Comparison of ENCODE assay signal across 9 mouse cellular contexts in genomic region chr7:44383980-44384715, GRCm38 (mm10). TPM values are rescaled to one million over a fixed set of nuclear protein-coding genes. Genes with fewer than 3 reads are reported as not detected.
DNase-seq lines count a peak whose midpoint lies in the region; ATAC-seq lines count a peak whose summit lies in the region.
"Had no signal": no experiment of that assay in that cellular context is flagged by ENCODE, and none has a peak within 500 bp of the region (broad histone marks: within the 10 kb centered on the region; RNA-seq: fewer than 3 reads in every experiment).

TSS of gene Syt3 (plus strand) at chr7:44384102.

- H3K27ac ChIP-seq in intestine, embryonic 16.5 days (ENCODE audit: low read length), result no peak within 1 kb of the TSS

- peak within 1 kb of the TSS; percentile 48 for H3K4me3 ChIP-seq in intestine, embryonic 16.5 days (ENCODE audit: low read length)

- H3K9ac ChIP-seq in intestine, embryonic 16.5 days (ENCODE audit: low read depth, low read length), result peak within 1 kb of the TSS; percentile 68

- peak within 1 kb of the TSS; percentile 88 for H3K4me2 ChIP-seq in intestine, embryonic 16.5 days (ENCODE audit: low read depth, low read length)

- peaks cover 16% of the 10 kb centered on the region; the same call in 1 of the 2 replicates for H3K27me3 ChIP-seq in intestine, embryonic 16.5 days (replicated peaks; ENCODE audit: control insufficient read depth, insufficient read depth, low read length)

- ATAC-seq in intestine, embryonic 16.5 days, result peak; percentile 90
- ATAC-seq in megakaryocyte-erythroid progenitor cell, adult 5-6 weeks (replicated peaks; ENCODE audit: low FRiP score, low TSS enrichment, poor library complexity, severe bottlenecking), result peak; percentile 59; the same call in 1 of the 2 replicates

- H3K4me1 ChIP-seq in intestine, embryonic 16.5 days (ENCODE audit: control insufficient read depth, insufficient read depth, low read length), result peaks cover 3% of the 10 kb centered on the region; the same call in 1 of the 2 replicates

- intact Hi-C loops in left cerebral cortex, postnatal 25 days (cut with DNase I), result loop anchor here (10.0 kb wide), 1 partner anchor 261 kb away; no protein-coding TSS in a partner anchor

- H3K36me3 ChIP-seq in intestine, embryonic 16.5 days (ENCODE audit: control insufficient read depth, insufficient read depth, low read length), result no peaks in the 10 kb centered on the region

- 1% methylated on average over 18 of the region's 33 CpGs for whole genome bisulfite sequencing in intestine, embryonic 16.5 days

- no peaks in the 10 kb centered on the region for H3K9me3 ChIP-seq in intestine, embryonic 16.5 days (ENCODE audit: control insufficient read depth, low read length)

- DNase-seq in ovary, postnatal 10 days (ENCODE audit: low spot score), result peak; percentile 24
- no peak for DNase-seq in ovary, adult 18-20 months (ENCODE audit: low spot score)
- DNase-seq in embryo, embryonic 10.5 days (ENCODE audit: low spot score), result peak; percentile 87
- DNase-seq in gastrocnemius, postnatal 25 days, result peak; percentile 46
- peak; percentile 85 to 90 for DNase-seq in left cerebral cortex, postnatal 25 days (ENCODE audit: low spot score in 2 of 2)
- DNase-seq in right cerebral cortex, postnatal 36 days (ENCODE audit: low spot score in 2 of 2), result peak; percentile 76 to 82

RNA-seq across cellular contexts. Expression of gene Syt3, which starts in this region (rescaled TPM):
- total RNA-seq in gastrocnemius, postnatal 25 days (2021), result 1 to 10 TPM; 1.1 to 1.8 TPM
- polyA plus RNA-seq in intestine, embryonic 16.5 days (2015; fragmentation: Nextera tagmentation; extraction: Ambion mirVana), result 0.82 and 1.2 TPM in 2 replicates
- 10 to 100 TPM; 60.0 to 65.0 TPM for total RNA-seq in left cerebral cortex, postnatal 25 days (2021)
- not detected in 2 replicates for total RNA-seq in megakaryocyte-erythroid progenitor cell, adult 5-6 weeks (2014; fragmentation: Nextera tagmentation)
- total RNA-seq in megakaryocyte-erythroid progenitor cell, adult 5-6 weeks (2017), result 0.61 TPM in 1 of 2 replicates, not detected in the other
- polyA plus RNA-seq: C2C12 had no signal

Comparison
In these comparisons a context has a peak if more than half of its experiments do, and no peak if none do; other contexts are left out.
1. RNA of gene Syt3 (total RNA-seq): 60.0 to 65.0 TPM in left cerebral cortex, postnatal 25 days; 1.1 to 1.8 TPM in gastrocnemius, postnatal 25 days and 0.61 TPM in megakaryocyte-erythroid progenitor cell, adult 5-6 weeks; every median in the first group is over 10 times any median in the second.
2. Peak in ATAC-seq in megakaryocyte-erythroid progenitor cell, adult 5-6 weeks; RNA of the gene not detected or under 1 TPM.